Mouse (Mus musculus) limb, embryonic 11.5 days (tissue): ENCODE measurements around the gene Greb1. TPM values are rescaled to one million over a fixed set of nuclear protein-coding genes. Genes with fewer than 3 reads are reported as not detected.

Source experiments
- ATAC-seq: fragments of 200-750 bp; cut with Nextera tagmentation; 2 replicates; pipeline ENCODE4 v1.8.0; 2017; ENCODE audit warnings: low read depth; ENCODE audit not compliant: insufficient number of reproducible peaks, low FRiP score, low TSS enrichment
- DNase-seq: peaks from one replicate; pipeline ENCODE4 v3.0.0-alpha.2; 2015; ENCODE audit warnings: low spot score
- H3K27ac ChIP-seq: fragments of 300-500 bp; sonication (generic); replicated peaks from 2 replicates; pipeline ENCODE4 v1.5.1; 2014; ENCODE audit warnings: low read depth, mild to moderate bottlenecking, low read length
- H3K27me3 ChIP-seq: fragments of 300-500 bp; sonication (generic); 2 replicates; pipeline ENCODE4 v1.6.1; 2014; ENCODE audit warnings: mild to moderate bottlenecking, low read length, mixed read lengths; ENCODE audit not compliant: control insufficient read depth, insufficient read depth
- H3K36me3 ChIP-seq: fragments of 300-500 bp; sonication (generic); 2 replicates; pipeline ENCODE4 v1.6.1; 2014; ENCODE audit warnings: mild to moderate bottlenecking, low read length, moderate library complexity, mixed read lengths; ENCODE audit not compliant: control insufficient read depth, insufficient read depth
- H3K4me1 ChIP-seq: fragments of 300-500 bp; sonication (generic); 2 replicates; pipeline ENCODE4 v1.6.1; 2014; ENCODE audit warnings: low read length, mixed read lengths; ENCODE audit not compliant: control insufficient read depth, insufficient read depth
- H3K4me2 ChIP-seq: fragments of 300-500 bp; sonication (generic); 2 replicates; pipeline ENCODE4 v1.6.1; 2014; ENCODE audit warnings: low read depth, mild to moderate bottlenecking, moderate library complexity; ENCODE audit not compliant: severe bottlenecking
- H3K4me3 ChIP-seq: fragments of 300-500 bp; sonication (generic); 2 replicates; pipeline ENCODE4 v1.5.1; 2014; ENCODE audit warnings: low read depth, low read length
- H3K9ac ChIP-seq: fragments of 300-500 bp; sonication (generic); 2 replicates; pipeline ENCODE4 v1.6.1; 2014; ENCODE audit warnings: mild to moderate bottlenecking, low read length
- H3K9me3 ChIP-seq: fragments of 300-500 bp; sonication (generic); 2 replicates; pipeline ENCODE4 v1.6.1; 2016; ENCODE audit warnings: low read length; ENCODE audit not compliant: control insufficient read depth
- WGBS: fragments of 180-500 bp; shearing (Covaris S2); extraction: QIAGEN DNeasy Blood & Tissue Kit; methylation state at CpG from one replicate; pipeline ENCODE4 v1.1.7; 2014; 5-methylcytosine and 5-hydroxymethylcytosine counted together
- polyA plus RNA-seq: library from polyadenylated mRNA; unstranded; fragments of >200 nt; fragmentation: Nextera tagmentation; extraction: Ambion mirVana; gene quantifications from 2 replicates; pipeline ENCODE4 v1.2.1, GENCODE M21; 2014

The Greb1 gene
- polyA plus RNA-seq, 1 experiment from 2014 or later = 11.4 TPM

DNA sequence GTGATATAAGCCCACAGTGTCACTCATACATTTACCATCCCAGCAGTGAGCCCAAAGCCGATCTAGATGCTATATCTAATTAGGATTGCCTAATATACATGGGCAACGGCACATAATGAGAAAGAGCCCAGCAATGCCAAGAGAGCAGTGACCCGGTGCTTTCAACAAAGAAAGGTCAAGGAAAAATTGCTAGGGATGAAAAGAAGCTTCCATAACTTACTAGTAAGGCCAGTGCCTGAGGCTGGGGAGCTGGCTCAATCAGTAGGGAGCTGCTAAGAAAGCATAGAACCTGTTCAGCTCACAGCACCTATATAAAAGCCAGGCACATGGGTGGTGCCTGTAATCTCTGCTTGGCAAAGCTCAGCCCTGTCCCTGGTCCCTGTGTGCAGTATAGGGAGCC is 20.4 kb downstream of the Greb1 start:
- Histone ChIP-seq H3K36me3 (no peaks in the 10 kb centered on the region), H3K4me1 (no peaks in the 10 kb centered on the region), H3K9me3 (no peaks in the 10 kb centered on the region), H3K9ac (no peak overlapping the region), H3K4me2 (no peak overlapping the region), H3K27me3 (no peaks in the 10 kb centered on the region), H3K27ac (no peak overlapping the region), H3K4me3 (no peak overlapping the region)
- ATAC-seq (no peak), DNase-seq (no peak)
- 90% methylated on average over 3 of the region's 3 CpGs for WGBS

- Histone ChIP-seq H3K4me2 (no peak overlapping the region), H3K9me3 (no peaks in the 10 kb centered on the region), H3K36me3 (no peaks in the 10 kb centered on the region), H3K27me3 (no peaks in the 10 kb centered on the region), H3K4me1 (no peaks in the 10 kb centered on the region), H3K4me3 (no peak overlapping the region), H3K9ac (no peak overlapping the region), H3K27ac (no peak overlapping the region)
- 85% methylated on average over 2 of the region's 2 CpGs for whole genome bisulfite sequencing
- DNase-seq (no peak), ATAC-seq (no peak)
These were observed 21.5 kb downstream of the Greb1 start for GRCm38 (mm10) chr12:16779165-16779564.

DNA sequence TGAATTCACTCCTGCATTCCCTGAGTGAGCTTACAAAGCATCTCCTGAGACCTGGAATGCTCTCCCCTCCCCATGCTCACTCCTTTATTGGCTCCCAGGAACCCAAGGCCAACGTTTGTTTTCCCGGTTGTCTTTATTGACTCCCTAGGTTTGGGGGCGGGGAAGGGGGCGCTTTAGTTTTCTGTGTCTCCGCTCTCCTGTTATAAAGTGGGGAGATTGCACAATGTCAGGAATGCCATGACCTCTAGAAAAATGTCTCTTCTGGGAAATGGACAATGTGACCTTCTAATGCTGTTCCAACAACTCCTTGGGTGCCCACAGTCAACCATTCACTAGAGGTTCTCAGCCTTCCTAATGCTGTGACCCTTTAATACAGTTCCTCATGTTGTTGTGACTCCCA is 22.2 kb downstream of the Greb1 start:
- 69% methylated on average over 5 of the region's 5 CpGs for WGBS
- DNase-seq (no peak), ATAC-seq (no peak)
- H3K27ac ChIP-seq = no peak overlapping the region
- H3K9ac ChIP-seq = no peak overlapping the region
- no peaks in the 10 kb centered on the region for H3K4me1 ChIP-seq
- H3K27me3 ChIP-seq = no peaks in the 10 kb centered on the region
- no peaks in the 10 kb centered on the region for H3K36me3 ChIP-seq
- H3K9me3 ChIP-seq = no peaks in the 10 kb centered on the region
- no peak overlapping the region for H3K4me3 ChIP-seq
- H3K4me2 ChIP-seq = no peak overlapping the region

DNA sequence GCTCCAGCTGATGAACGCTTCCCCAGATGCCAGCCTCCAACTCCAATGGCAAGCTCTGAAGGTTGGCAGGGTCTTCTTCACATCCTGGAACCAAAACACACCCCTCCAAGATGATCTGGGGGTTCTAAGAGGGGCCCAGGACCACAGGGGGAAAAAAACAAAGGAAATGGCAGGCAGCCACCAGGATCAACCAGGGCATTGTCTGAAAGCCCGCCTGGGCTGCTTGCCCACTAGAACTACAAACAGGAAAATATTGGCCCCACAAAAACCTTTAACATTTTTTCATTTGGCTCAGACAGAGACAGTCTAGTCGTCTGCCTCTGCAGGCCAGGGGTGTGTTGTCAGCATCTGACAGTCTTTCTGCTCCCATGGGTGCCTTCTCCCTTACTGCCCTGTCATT is 25.3 kb downstream of the Greb1 start:
- H3K9me3 ChIP-seq = no peaks in the 10 kb centered on the region
- DNase-seq (no peak), ATAC-seq (no peak)
- H3K36me3 ChIP-seq = no peaks in the 10 kb centered on the region
- H3K4me1 ChIP-seq = no peaks in the 10 kb centered on the region
- WGBS = 87% methylated on average over 3 of the region's 3 CpGs
- no peak overlapping the region for H3K4me3 ChIP-seq
- no peaks in the 10 kb centered on the region for H3K27me3 ChIP-seq
- no peak overlapping the region for H3K4me2 ChIP-seq
- H3K27ac ChIP-seq = no peak overlapping the region
- no peak overlapping the region for H3K9ac ChIP-seq

DNA sequence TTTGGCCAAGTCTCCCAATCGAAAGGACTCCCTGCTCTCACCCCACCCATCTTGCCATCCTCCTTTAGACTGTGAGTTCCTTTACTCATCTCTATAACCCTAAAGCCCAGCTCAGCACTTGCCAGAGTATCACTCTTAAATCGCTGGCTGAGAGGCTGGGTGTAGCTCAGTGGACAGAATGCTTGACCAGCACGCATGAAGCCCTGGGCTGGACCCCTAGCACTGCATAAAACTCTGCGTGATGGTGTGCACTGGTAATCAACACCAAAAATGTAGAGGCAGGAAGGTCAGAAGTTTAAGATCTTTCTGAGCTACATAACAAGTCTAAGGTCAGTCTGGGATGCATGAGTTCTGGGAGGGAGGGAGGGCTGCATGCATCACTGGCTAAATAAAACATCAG is 26.1 kb downstream of the Greb1 start:
- DNase-seq (no peak), ATAC-seq (no peak)
- WGBS = 91% methylated on average over 4 of the region's 4 CpGs
- no peaks in the 10 kb centered on the region for H3K27me3 ChIP-seq
- no peaks in the 10 kb centered on the region for H3K9me3 ChIP-seq
- no peak overlapping the region for H3K27ac ChIP-seq
- no peak overlapping the region for H3K4me2 ChIP-seq
- no peaks in the 10 kb centered on the region for H3K36me3 ChIP-seq
- no peaks in the 10 kb centered on the region for H3K4me1 ChIP-seq
- H3K4me3 ChIP-seq = no peak overlapping the region
- no peak overlapping the region for H3K9ac ChIP-seq

DNA sequence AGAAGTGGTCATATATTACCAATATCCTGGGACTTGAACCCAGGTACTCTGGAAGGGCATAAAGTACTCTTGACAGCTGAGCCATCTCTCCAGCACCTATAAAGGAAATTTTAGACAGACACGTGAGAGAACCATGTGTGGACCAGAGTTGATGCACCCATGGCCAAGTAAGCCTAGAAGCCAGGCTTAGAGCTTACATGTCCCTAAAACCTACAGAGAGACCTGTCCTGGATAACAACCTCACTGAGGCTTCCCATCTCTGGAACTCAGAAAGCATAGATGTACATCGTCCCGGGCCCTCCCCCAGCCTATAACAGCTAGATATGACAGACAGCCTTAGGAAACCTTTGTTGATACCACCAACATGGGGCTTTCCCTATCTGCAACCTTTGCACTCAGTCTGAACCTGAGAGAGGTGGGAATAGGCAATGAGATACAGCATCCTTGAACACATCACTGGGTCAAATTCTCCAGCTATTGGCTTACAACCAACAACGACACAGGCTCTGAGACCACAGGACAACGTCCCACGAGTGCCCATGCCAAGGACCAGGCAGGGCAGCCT is 31.0 kb downstream of the Greb1 start:
- 93% methylated on average over 6 of the region's 6 CpGs for WGBS
- no peaks in the 10 kb centered on the region for H3K4me1 ChIP-seq
- H3K9me3 ChIP-seq = no peaks in the 10 kb centered on the region
- no peak overlapping the region for H3K27ac ChIP-seq
- no peak overlapping the region for H3K4me2 ChIP-seq
- H3K36me3 ChIP-seq = no peaks in the 10 kb centered on the region
- no peak overlapping the region for H3K4me3 ChIP-seq
- no peak overlapping the region for H3K9ac ChIP-seq
- ATAC-seq = no peak
- no peaks in the 10 kb centered on the region for H3K27me3 ChIP-seq
- DNase-seq = no peak

- Histone ChIP-seq H3K4me2 (no peak overlapping the region), H3K4me1 (no peaks in the 10 kb centered on the region; the same call in 1 of the 2 replicates), H3K27ac (no peak overlapping the region), H3K27me3 (no peaks in the 10 kb centered on the region), H3K36me3 (no peaks in the 10 kb centered on the region), H3K4me3 (no peak overlapping the region), H3K9me3 (no peaks in the 10 kb centered on the region), H3K9ac (no peak overlapping the region)
- 50% methylated on average over 2 of the region's 2 CpGs for WGBS
- DNase-seq (no peak), ATAC-seq (no peak)
These were observed 32.0 kb downstream of the Greb1 start for GRCm38 (mm10) chr12:16768711-16769110.

- no peaks in the 10 kb centered on the region for H3K36me3 ChIP-seq
- DNase-seq = no peak
- 57% methylated on average over 3 of the region's 3 CpGs for WGBS
These were observed 32.4 kb downstream of the Greb1 start for GRCm38 (mm10) chr12:16768251-16768650.

DNA sequence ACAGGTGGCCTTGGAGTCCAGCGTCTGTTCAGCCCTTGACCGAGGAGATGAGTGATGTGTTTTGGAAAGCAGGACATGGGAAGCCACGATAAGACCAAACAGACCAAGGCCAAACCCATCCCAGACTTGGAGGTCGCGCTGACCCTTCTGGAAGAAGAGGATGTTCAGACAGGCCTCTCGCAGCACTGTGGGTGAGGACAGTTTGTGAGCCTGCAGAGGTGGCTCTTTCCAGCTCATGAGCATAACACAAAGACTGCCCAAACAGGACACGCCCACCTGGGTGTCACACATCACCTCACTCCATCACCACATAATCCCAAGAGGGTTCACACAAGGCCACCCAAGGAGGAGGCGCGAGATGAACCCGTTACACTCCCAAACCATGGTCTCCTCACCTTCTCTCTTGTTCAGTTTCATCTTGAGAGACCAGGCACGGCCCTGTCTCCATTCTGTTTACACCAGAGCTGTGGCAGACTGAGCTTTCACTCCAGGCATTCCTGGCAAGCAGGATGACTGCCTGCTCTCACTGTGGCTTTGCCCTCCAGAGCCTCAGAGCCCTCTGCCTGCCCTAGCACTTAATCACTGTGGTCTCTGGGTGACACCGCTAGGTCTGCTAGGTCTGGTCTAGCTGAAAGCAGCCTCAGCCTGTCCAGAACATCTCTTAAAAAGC is 35.8 kb downstream of the Greb1 start:
- H3K9ac ChIP-seq = no peak overlapping the region
- no peaks in the 10 kb centered on the region for H3K9me3 ChIP-seq
- no peak overlapping the region for H3K4me2 ChIP-seq
- ATAC-seq (no peak), DNase-seq (no peak)
- no peaks in the 10 kb centered on the region; the same call in 1 of the 2 replicates for H3K4me1 ChIP-seq
- no peak overlapping the region for H3K27ac ChIP-seq
- H3K4me3 ChIP-seq = no peak overlapping the region
- WGBS = 80% methylated on average over 12 of the region's 12 CpGs
- H3K27me3 ChIP-seq = no peaks in the 10 kb centered on the region
- no peaks in the 10 kb centered on the region for H3K36me3 ChIP-seq

More at GRCm38 (mm10) chr12:16768251-16768650, 32.4 kb downstream of the Greb1 start:
- Histone ChIP-seq H3K9ac (no peak overlapping the region), H3K4me2 (no peak overlapping the region), H3K4me1 (no peaks in the 10 kb centered on the region; the same call in 1 of the 2 replicates), H3K27me3 (no peaks in the 10 kb centered on the region), H3K4me3 (no peak overlapping the region), H3K9me3 (no peaks in the 10 kb centered on the region), H3K27ac (no peak overlapping the region)
- no peak for ATAC-seq
